Mouse (Mus musculus) ES-E14 (cell line): ENCODE results near the gene Epb42.

Experiments used
- MAFK ChIP-seq: IDR thresholded peaks from 2 replicates; pipeline ENCODE4 v1.6.1; 2014; ENCODE audit warnings: mild to moderate bottlenecking, low read depth, low read length, inconsistent platforms; ENCODE audit not compliant: insufficient read depth
- ZC3H11A ChIP-seq: IDR thresholded peaks from 2 replicates; pipeline ENCODE4 v1.6.1; 2012; ENCODE audit warnings: low read depth, mild to moderate bottlenecking, inconsistent platforms, low read length, borderline replicate concordance
- ZNF384 ChIP-seq: IDR thresholded peaks from 2 replicates; pipeline ENCODE4 v1.6.1; 2012; ENCODE audit warnings: low read depth, low read length, inconsistent platforms

GRCm38 (mm10) chr2:120972964-120973363 lies 63.9 kb downstream of the Epb42 start:
- TF ChIP-seq ZNF384 (no peak), ZC3H11A (no peak), MAFK (no peak)
